Mouse (Mus musculus): ENCODE data around the gene Cyb5rl.

DNA sequence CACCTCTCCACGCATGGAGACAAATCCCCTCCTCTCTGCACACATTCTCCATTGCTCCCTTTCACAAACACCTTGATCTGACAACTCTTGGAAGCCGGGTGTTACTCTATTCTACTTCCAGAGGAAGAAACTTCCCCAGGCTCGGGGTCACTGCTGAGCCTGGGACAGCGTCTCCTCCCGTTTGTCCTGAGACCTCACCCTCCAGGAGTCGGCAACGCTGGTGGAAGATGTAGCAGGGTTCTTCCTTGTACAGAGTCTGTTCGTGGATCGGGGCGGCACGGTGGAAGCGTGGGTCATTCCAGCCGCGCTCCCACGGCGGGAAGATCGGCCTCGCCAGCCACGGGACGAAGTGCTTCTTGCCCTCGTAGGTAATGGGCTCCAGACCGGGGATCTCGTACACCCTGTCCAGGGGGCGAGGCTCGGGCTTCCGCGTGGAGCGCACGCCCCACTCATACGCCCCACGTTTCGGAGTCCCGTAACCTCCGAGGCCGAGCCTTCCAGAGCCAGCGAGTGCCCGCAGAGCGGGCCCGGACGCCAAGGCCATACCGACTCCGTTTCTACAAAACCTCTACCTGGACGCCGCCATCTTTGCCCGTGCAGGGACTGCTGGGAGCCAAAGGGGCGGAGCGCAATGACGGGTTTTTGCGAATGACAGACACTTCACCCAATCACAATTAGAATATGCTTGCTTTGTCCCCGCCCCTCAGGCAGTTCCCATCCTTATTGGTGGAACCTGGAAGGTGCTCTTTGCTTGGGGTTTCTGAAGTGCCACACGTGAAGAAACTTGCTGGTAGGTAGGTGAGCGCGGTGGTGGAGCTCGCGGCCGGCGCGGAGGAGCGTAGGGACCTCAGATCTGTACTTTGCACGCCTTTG lies at the start of gene Cyb5rl, which contains the start of gene Mrpl37:
- TF ChIP-seq CTCF (IDR thresholded peaks at IDR 0.05; ENCODE audit: low read depth) (peak; percentile 38), EP300 (IDR thresholded peaks at IDR 0.05; ENCODE audit: low read depth) (no peak)

All from liver, embryonic 14.5 days (tissue).